Mouse (Mus musculus) forebrain, embryonic 15.5 days (tissue): ENCODE measurements around the gene St8sia1. TPM values are rescaled to one million over a fixed set of nuclear protein-coding genes. Genes with fewer than 3 reads are reported as not detected.

ENCODE experiments used
- ATAC-seq: fragments of 200-750 bp; cut with Nextera tagmentation; replicated peaks from 2 replicates; pipeline ENCODE4 v1.8.0; 2017; ENCODE audit warnings: mild to moderate bottlenecking, moderate TSS enrichment, moderate library complexity
- H3K27ac ChIP-seq: fragments of 300-500 bp; sonication (generic); replicated peaks from 2 replicates; pipeline ENCODE4 v1.5.1; 2015; ENCODE audit warnings: mild to moderate bottlenecking, inconsistent platforms
- H3K27me3 ChIP-seq: fragments of 300-500 bp; sonication (generic); 2 replicates; pipeline ENCODE4 v1.6.1; 2015; ENCODE audit warnings: inconsistent platforms
- H3K36me3 ChIP-seq: fragments of 300-500 bp; sonication (generic); 2 replicates; pipeline ENCODE4 v1.6.1; 2015; ENCODE audit warnings: mild to moderate bottlenecking, inconsistent platforms
- H3K4me1 ChIP-seq: fragments of 300-500 bp; sonication (generic); 2 replicates; pipeline ENCODE4 v1.6.1; 2015; ENCODE audit warnings: inconsistent platforms
- H3K4me2 ChIP-seq: fragments of 300-500 bp; sonication (generic); replicated peaks from 2 replicates; pipeline ENCODE4 v1.6.1; 2015; ENCODE audit warnings: mild to moderate bottlenecking, inconsistent platforms
- H3K4me3 ChIP-seq: fragments of 300-500 bp; sonication (generic); 2 replicates; pipeline ENCODE4 v1.5.1; 2015; ENCODE audit warnings: mild to moderate bottlenecking, inconsistent platforms
- H3K9ac ChIP-seq: fragments of 300-500 bp; sonication (generic); replicated peaks from 2 replicates; pipeline ENCODE4 v1.6.1; 2015; ENCODE audit warnings: mild to moderate bottlenecking, inconsistent platforms
- H3K9me3 ChIP-seq: fragments of 300-500 bp; sonication (generic); 2 replicates; pipeline ENCODE4 v1.6.1; 2016; ENCODE audit warnings: inconsistent platforms
- WGBS: fragments of 180-500 bp; shearing (Covaris S2); methylation state at CpG from one replicate; pipeline ENCODE4 v1.1.7; 2015; ENCODE audit warnings: mixed read lengths; 5-methylcytosine and 5-hydroxymethylcytosine counted together
- polyA plus RNA-seq: library from polyadenylated mRNA; unstranded; fragments of >200 nt; fragmentation: Nextera tagmentation; extraction: Ambion mirVana; gene quantifications from 2 replicates; pipeline ENCODE4 v1.2.1, GENCODE M21; 2015

St8sia1 gene
- polyA plus RNA-seq, 1 experiment from 2014 or later: 6.9 TPM

DNA sequence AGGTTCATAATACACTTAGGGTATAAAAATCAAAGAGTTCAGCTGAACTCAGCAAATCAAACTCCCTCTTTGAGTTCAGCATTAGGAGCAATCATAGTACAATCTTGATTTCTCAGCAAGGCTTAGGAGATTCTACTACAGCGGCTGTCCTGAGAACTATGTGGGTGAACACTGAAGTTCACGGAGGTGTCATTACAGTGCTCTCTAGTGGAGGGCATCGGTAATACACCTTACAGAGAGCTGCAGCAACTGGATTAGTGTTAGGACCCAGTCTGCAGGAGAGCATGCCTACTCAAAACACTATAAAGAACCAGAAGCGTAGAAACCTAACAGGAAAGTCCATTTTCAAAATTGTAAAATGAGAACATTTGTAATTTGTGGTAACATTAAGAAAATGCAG lies 178.9 kb downstream of the St8sia1 start:
- H3K36me3 ChIP-seq: no peaks in the 10 kb centered on the region
- H3K27me3 ChIP-seq: 0 out of 2 replicates have a peak, but pooled peaks cover 3% of the 10 kb centered on the region
- no peak overlapping the region for H3K4me3 ChIP-seq
- no peak overlapping the region for H3K4me2 ChIP-seq
- no peak overlapping the region for H3K9ac ChIP-seq
- peaks cover 24% of the 10 kb centered on the region for H3K4me1 ChIP-seq
- 36% methylated on average over 4 of the region's 4 CpGs for WGBS
- H3K9me3 ChIP-seq: no peaks in the 10 kb centered on the region
- H3K27ac ChIP-seq: no peak overlapping the region
- ATAC-seq: no peak

DNA sequence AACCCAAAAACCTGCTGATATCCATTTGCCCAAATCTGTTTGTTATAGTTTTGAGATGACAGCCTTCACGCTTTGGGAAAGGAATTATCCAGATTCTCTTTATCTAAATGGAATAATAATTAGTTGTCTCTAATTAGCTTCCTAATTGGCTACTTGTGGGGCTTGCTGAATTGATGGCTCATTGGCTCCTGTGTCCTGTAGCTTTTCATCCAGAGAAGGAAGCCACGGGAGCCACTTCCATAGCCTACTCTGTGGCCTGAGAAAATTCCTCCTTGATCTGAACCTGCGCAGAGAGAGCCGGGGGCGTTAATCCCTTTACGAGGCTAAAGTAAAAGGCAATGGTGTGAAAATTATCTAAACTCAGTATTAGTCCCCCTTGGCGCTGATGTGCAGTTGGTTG lies 183.0 kb downstream of the St8sia1 start:
- H3K36me3 ChIP-seq: no peaks in the 10 kb centered on the region
- H3K27ac ChIP-seq: peak overlapping the region; percentile 41; the same call in 1 of the 2 replicates
- H3K4me1 ChIP-seq: peaks cover 25% of the 10 kb centered on the region
- H3K4me3 ChIP-seq: no peak overlapping the region
- ATAC-seq: peak; percentile 57
- no peaks in the 10 kb centered on the region for H3K9me3 ChIP-seq
- H3K4me2 ChIP-seq: no peak overlapping the region
- H3K9ac ChIP-seq: no peak overlapping the region
- H3K27me3 ChIP-seq: 0 out of 2 replicates have a peak, but pooled peaks cover 3% of the 10 kb centered on the region
- WGBS: 7% methylated on average over 7 of the region's 7 CpGs

DNA sequence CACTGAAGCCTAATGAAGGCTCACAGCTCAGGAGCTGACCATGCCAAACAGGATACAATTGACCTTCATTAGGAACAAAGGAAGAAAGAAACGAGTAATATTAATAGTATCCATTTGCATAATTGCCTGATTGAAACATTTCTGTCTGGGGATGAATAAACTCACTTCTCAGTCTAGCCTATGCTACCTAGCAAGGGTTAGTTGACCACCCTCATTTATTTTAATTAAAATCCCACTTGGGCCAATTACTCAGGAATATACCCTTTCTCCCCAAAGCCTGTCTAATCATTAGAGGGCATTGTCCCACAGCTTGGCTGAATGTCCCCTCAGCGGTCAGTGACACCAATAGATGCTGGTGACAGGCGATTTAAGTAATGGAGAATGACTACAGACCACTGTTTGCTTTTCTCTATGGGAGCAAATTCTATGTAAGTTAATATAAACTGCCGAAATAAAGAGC lies 183.6 kb downstream of the St8sia1 start:
- peak; percentile 70 for ATAC-seq
- Histone ChIP-seq H3K36me3 (peaks cover 1% of the 10 kb centered on the region; the same call in 1 of the 2 replicates), H3K9ac (no peak overlapping the region), H3K27me3 (0 out of 2 replicates have a peak, but pooled peaks cover 3% of the 10 kb centered on the region), H3K4me2 (no peak overlapping the region), H3K4me3 (no peak overlapping the region), H3K27ac (0 out of 2 replicates have a peak overlapping the region, but pooled peaks have one; percentile 29), H3K4me1 (peaks cover 25% of the 10 kb centered on the region), H3K9me3 (no peaks in the 10 kb centered on the region)
- WGBS: 12% methylated on average over 4 of the region's 4 CpGs

DNA sequence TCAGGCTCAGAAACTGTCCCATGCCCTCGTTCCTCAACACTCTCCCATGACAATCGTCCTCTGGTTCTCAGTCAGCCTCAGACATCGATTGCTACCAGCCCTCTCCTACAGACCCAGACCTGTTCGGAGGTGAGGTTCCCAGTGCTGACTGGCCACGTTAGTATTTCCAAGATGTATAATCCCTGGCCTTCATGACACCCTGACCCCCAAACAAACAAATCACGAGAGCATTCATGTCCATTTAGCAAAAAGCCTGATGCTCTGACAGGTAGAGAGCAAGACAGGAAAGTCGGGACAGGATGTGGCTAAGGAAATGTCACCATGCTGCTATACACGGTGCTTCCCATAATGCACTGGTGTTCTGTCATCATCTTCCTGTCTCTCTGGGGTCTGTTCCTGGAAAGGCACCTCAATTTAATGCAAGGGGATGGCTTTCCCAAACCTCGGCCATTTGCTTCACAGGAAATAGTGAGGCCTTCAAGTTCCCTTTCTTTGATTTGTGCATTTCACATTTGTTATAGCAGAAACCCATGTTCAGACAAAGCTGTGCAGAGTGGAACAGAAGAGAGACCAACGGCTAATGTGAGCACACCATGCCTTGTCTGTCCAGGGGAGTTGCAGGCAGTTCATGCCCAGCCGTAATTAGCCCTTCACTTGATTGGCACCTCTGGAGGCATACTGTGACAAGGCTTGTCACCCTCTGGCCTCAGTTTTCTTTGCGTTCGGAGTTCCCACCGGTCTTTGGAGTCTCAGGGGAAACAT lies 184.3 kb downstream of the St8sia1 start:
- Histone ChIP-seq H3K9me3 (no peaks in the 10 kb centered on the region), H3K4me2 (no peak overlapping the region), H3K36me3 (peaks cover 3% of the 10 kb centered on the region; the same call in 1 of the 2 replicates), H3K27ac (peak overlapping the region; percentile 29; the same call in 1 of the 2 replicates), H3K27me3 (0 out of 2 replicates have a peak, but pooled peaks cover 3% of the 10 kb centered on the region), H3K4me1 (peaks cover 25% of the 10 kb centered on the region), H3K9ac (no peak overlapping the region), H3K4me3 (no peak overlapping the region)
- ATAC-seq: peak; percentile 86
- 31% methylated on average over 14 of the region's 14 CpGs for WGBS

DNA sequence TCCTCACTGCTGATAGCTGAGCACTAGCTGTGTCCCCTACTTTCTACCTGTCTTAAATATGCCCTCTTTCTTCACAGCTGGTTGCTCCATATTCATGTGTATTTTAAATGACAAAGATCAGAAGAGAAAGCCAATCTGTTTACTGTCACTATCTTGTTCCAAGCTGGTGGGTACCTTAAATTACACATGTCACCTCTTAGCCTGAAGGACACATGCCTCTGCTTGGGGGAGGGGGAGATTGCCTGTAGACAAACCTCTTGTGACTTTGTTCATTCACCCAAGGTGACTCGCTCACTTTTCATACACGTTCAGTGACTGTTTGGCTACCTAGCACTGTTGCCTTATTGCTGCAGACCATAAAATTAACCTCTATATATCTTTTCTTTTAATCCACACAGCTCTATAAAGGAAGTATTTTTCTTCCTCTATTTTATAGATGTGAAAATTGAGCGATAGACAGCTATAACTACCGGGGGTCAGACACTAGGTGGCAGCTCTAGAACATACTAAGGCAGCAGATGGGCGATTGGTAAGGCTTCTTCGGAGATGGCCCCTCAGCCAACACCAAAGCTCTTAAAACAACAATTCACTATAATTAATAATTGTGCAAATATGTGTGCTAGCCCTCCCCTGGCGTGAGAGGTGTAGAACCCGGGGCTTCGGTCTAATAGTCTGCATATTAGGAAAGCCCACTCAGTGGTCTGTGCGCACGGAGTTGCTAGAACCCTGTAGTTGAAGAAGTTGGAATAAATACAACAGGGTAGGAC lies 185.0 kb downstream of the St8sia1 start:
- Histone ChIP-seq H3K36me3 (peaks cover 6% of the 10 kb centered on the region; the same call in 1 of the 2 replicates), H3K4me2 (no peak overlapping the region), H3K27me3 (0 out of 2 replicates have a peak, but pooled peaks cover 3% of the 10 kb centered on the region), H3K4me3 (no peak overlapping the region), H3K4me1 (peaks cover 25% of the 10 kb centered on the region), H3K27ac (peak overlapping the region; percentile 29; the same call in 1 of the 2 replicates), H3K9ac (no peak overlapping the region), H3K9me3 (no peaks in the 10 kb centered on the region)
- 50% methylated on average over 11 of the region's 11 CpGs for WGBS
- peak; percentile 41; the same call in 1 of the 2 replicates for ATAC-seq

DNA sequence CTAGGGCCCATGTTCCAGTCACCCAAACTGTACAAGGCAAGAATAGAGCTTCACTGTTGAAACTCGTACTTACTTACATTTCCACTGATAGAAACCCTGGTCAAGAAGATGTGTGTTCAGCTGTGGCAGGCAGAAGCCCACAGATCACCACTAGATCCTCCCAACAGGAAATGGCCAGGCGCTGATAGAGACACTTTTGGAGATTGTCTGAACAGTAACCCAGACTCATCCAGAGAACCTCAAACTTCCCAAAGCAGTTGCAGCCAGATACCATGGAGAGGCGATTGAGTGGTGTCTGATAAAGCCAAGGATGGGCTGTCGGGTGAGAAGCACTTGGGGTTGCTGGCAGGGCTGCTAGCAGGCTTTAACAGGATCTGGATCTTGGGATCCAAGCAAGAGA lies 187.3 kb downstream of the St8sia1 start:
- peaks cover 29% of the 10 kb centered on the region for H3K36me3 ChIP-seq
- H3K9ac ChIP-seq: no peak overlapping the region
- H3K4me2 ChIP-seq: no peak overlapping the region
- H3K4me1 ChIP-seq: peaks cover 25% of the 10 kb centered on the region
- H3K9me3 ChIP-seq: no peaks in the 10 kb centered on the region
- H3K27me3 ChIP-seq: no peaks in the 10 kb centered on the region
- no peak for ATAC-seq
- no peak overlapping the region for H3K27ac ChIP-seq
- no peak overlapping the region for H3K4me3 ChIP-seq
- WGBS: 88% methylated on average over 4 of the region's 4 CpGs

DNA sequence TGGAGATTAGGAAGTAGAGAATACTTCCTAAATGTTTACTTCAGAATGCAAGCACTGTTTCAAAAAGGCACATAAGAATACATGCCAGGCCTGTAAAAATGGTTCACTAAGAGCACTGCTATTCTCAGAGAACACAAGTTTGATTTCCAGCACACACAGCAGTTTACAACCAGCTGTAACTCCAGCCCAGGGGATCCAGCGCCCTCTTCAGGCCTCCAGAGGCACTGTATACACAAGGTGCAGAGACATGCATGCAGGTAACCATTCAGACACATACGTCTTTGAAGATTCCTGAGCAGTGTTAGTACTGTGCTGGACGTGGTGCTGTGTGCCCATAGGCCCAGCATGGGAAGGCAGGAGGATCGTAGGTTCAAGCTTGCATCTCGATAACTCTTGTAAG lies 190.7 kb downstream of the St8sia1 start:
- H3K36me3 ChIP-seq: peaks cover 54% of the 10 kb centered on the region
- ATAC-seq: no peak
- no peak overlapping the region for H3K4me3 ChIP-seq
- H3K4me1 ChIP-seq: no peaks in the 10 kb centered on the region
- H3K27me3 ChIP-seq: no peaks in the 10 kb centered on the region
- no peak overlapping the region for H3K9ac ChIP-seq
- 89% methylated on average over 5 of the region's 5 CpGs for WGBS
- no peak overlapping the region for H3K4me2 ChIP-seq
- no peak overlapping the region for H3K27ac ChIP-seq
- no peaks in the 10 kb centered on the region for H3K9me3 ChIP-seq

DNA sequence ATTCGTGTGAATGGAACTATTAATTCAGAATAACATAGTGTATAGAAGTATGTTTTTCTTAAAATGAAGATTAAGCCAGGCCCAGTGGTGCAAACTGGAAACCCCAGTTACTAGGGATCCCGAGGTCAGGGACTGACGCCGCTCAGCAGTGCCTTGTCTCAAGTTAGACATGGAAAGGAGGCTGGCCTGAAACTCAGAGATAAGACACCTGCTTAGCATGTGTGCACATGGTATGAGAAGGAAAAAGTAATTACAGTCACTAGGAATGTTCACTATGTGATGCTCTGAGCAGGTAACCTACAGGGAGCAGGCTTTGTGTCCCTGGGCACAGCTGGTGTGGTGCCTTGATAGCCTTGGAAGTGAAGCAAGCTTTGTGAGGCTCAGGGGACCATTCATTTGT lies 192.6 kb downstream of the St8sia1 start:
- H3K4me1 ChIP-seq: no peaks in the 10 kb centered on the region
- no peaks in the 10 kb centered on the region for H3K9me3 ChIP-seq
- H3K9ac ChIP-seq: no peak overlapping the region
- no peaks in the 10 kb centered on the region for H3K27me3 ChIP-seq
- ATAC-seq: no peak
- H3K4me3 ChIP-seq: no peak overlapping the region
- WGBS: 96% methylated on average over 4 of the region's 4 CpGs
- H3K36me3 ChIP-seq: peaks cover 72% of the 10 kb centered on the region
- H3K27ac ChIP-seq: no peak overlapping the region
- H3K4me2 ChIP-seq: no peak overlapping the region

Other genes with a start within 250 kb of the St8sia1 start
- 147 and 160 TPM in 2 replicates for gene Cmas, start 207.8 kb downstream of the St8sia1 start, polyA plus RNA-seq
- 0.18 and 0.34 TPM in 2 replicates for gene Sult6b2, start 159.9 kb downstream of the St8sia1 start, polyA plus RNA-seq
- gene C2cd5, start 135.7 kb upstream of the St8sia1 start, polyA plus RNA-seq: 44.2 and 44.9 TPM in 2 replicates
- gene Etnk1, start 202.8 kb upstream of the St8sia1 start, polyA plus RNA-seq: 31.8 and 33.5 TPM in 2 replicates